Mouse (Mus musculus) ES-E14 (cell line): ENCODE results near the gene Agap1.

Experiments
- HCFC1 ChIP-seq: IDR thresholded peaks from 2 replicates; pipeline ENCODE4 v1.6.1; 2012; ENCODE audit warnings: low read length, inconsistent platforms, borderline replicate concordance; ENCODE audit not compliant: insufficient read depth
- MAFK ChIP-seq: IDR thresholded peaks from 2 replicates; pipeline ENCODE4 v1.6.1; 2014; ENCODE audit warnings: mild to moderate bottlenecking, low read depth, low read length, inconsistent platforms; ENCODE audit not compliant: insufficient read depth
- ZNF384 ChIP-seq: IDR thresholded peaks from 2 replicates; pipeline ENCODE4 v1.6.1; 2012; ENCODE audit warnings: low read depth, low read length, inconsistent platforms

DNA sequence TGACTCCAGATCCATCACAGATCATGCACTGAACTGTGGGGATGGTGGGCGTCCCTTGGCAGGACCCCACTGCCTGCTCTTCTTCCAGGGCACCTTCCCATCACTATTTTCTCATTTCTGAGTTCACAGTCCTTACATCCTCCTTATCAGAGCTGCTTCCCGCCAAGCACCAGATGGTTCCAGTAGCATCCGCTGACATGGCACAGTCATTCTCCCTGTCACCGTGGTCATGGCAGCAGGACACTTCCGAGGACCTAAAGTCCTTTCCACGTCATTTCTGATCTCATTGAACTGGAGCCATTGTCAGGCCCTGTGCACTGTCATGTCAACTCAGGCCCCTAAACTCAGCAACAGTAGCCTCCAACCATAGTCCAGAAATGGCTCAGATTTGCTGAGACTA is 251.1 kb downstream of the Agap1 start:
- TF ChIP-seq HCFC1: no peak
- TF ChIP-seq MAFK: no peak
- no peak for TF ChIP-seq ZNF384
